Mouse (Mus musculus) liver, embryonic 11.5 days (tissue): ENCODE data around the gene Iqgap1. TPM values are rescaled to one million over a fixed set of nuclear protein-coding genes. Genes with fewer than 3 reads are reported as not detected.

Experiments
- ATAC-seq: fragments of 200-750 bp; cut with Nextera tagmentation; replicated peaks from 2 replicates; pipeline ENCODE4 v1.8.0; 2017; ENCODE audit warnings: moderate number of reproducible peaks, mild to moderate bottlenecking, moderate TSS enrichment, moderate library complexity; ENCODE audit not compliant: low FRiP score
- DNase-seq: peaks from one replicate; pipeline ENCODE4 v3.0.0-alpha.2; 2017; ENCODE audit warnings: low spot score
- H3K27ac ChIP-seq: fragments of 300-500 bp; sonication (generic); 2 replicates; pipeline ENCODE4 v1.5.1; 2014; ENCODE audit warnings: mild to moderate bottlenecking, low read depth, low read length, control low read depth
- H3K27me3 ChIP-seq: fragments of 300-500 bp; sonication (generic); replicated peaks from 2 replicates; pipeline ENCODE4 v1.6.1; 2014; ENCODE audit warnings: low read length, mixed read lengths; ENCODE audit not compliant: control insufficient read depth, insufficient read depth
- H3K36me3 ChIP-seq: fragments of 300-500 bp; sonication (generic); 2 replicates; pipeline ENCODE4 v1.6.1; 2014; ENCODE audit warnings: mild to moderate bottlenecking, low read length, moderate library complexity, mixed read lengths; ENCODE audit not compliant: control insufficient read depth, insufficient read depth
- H3K4me1 ChIP-seq: fragments of 300-500 bp; sonication (generic); replicated peaks from 2 replicates; pipeline ENCODE4 v1.6.1; 2014; ENCODE audit warnings: low read length, mixed read lengths; ENCODE audit not compliant: control insufficient read depth, insufficient read depth
- H3K4me2 ChIP-seq: fragments of 300-500 bp; sonication (generic); 2 replicates; pipeline ENCODE4 v1.6.1; 2014; ENCODE audit warnings: mild to moderate bottlenecking, control low read depth, moderate library complexity
- H3K4me3 ChIP-seq: fragments of 300-500 bp; sonication (generic); 2 replicates; pipeline ENCODE4 v1.5.1; 2014; ENCODE audit warnings: low read depth, low read length, control low read depth
- H3K9ac ChIP-seq: fragments of 300-500 bp; sonication (generic); 2 replicates; pipeline ENCODE4 v1.6.1; 2014; ENCODE audit warnings: low read depth, low read length, control low read depth
- H3K9me3 ChIP-seq: fragments of 300-500 bp; sonication (generic); 2 replicates; pipeline ENCODE4 v1.6.1; 2016; ENCODE audit warnings: low read length, inconsistent platforms, mixed read lengths; ENCODE audit not compliant: control insufficient read depth
- WGBS: fragments of 180-500 bp; shearing (Covaris S2); extraction: QIAGEN DNeasy Blood & Tissue Kit; methylation state at CpG from one replicate; pipeline ENCODE4 v1.1.7; 2014; 5-methylcytosine and 5-hydroxymethylcytosine counted together
- polyA plus RNA-seq: library from polyadenylated mRNA; unstranded; fragments of >200 nt; fragmentation: Nextera tagmentation; extraction: Ambion mirVana; gene quantifications from 2 replicates; pipeline ENCODE4 v1.2.1, GENCODE M21; 2014

Iqgap1 gene
- polyA plus RNA-seq, 1 experiment from 2014 or later, result 28.2 TPM

GRCm38 (mm10) chr7:80783841-80784240 lies 41.9 kb downstream of the Iqgap1 start:
- no peak overlapping the region for H3K4me2 ChIP-seq
- H3K4me1 ChIP-seq, result peaks cover 28% of the 10 kb centered on the region
- H3K9me3 ChIP-seq, result no peaks in the 10 kb centered on the region
- WGBS, result 78% methylated on average over 5 of the region's 5 CpGs
- no peak for ATAC-seq
- 0 out of 2 replicates have a peak overlapping the region, but pooled peaks have one; percentile 9 for H3K27ac ChIP-seq
- no peak overlapping the region for H3K9ac ChIP-seq
- H3K27me3 ChIP-seq, result no peaks in the 10 kb centered on the region
- DNase-seq, result no peak
- no peak overlapping the region for H3K4me3 ChIP-seq
- H3K36me3 ChIP-seq, result no peaks in the 10 kb centered on the region

- H3K4me2 ChIP-seq, result peak overlapping the region; percentile 29
- no peaks in the 10 kb centered on the region for H3K27me3 ChIP-seq
- no peak overlapping the region for H3K9ac ChIP-seq
- DNase-seq (no peak), ATAC-seq (no peak)
- H3K9me3 ChIP-seq, result no peaks in the 10 kb centered on the region
- H3K4me1 ChIP-seq, result peaks cover 26% of the 10 kb centered on the region
- 55% methylated on average over 17 of the region's 17 CpGs for WGBS
- H3K36me3 ChIP-seq, result no peaks in the 10 kb centered on the region
- no peak overlapping the region for H3K4me3 ChIP-seq
- no peak overlapping the region for H3K27ac ChIP-seq
Measured at GRCm38 (mm10) chr7:80782155-80783109, 43.3 kb downstream of the Iqgap1 start.

GRCm38 (mm10) chr7:80781444-80782120 lies 44.2 kb downstream of the Iqgap1 start:
- Histone ChIP-seq H3K4me1 (peaks cover 27% of the 10 kb centered on the region), H3K36me3 (no peaks in the 10 kb centered on the region), H3K4me3 (no peak overlapping the region), H3K27me3 (no peaks in the 10 kb centered on the region), H3K9ac (no peak overlapping the region), H3K9me3 (no peaks in the 10 kb centered on the region), H3K4me2 (peak overlapping the region; percentile 29), H3K27ac (no peak overlapping the region; the same call in 1 of the 2 replicates)
- no peak for ATAC-seq
- WGBS, result 58% methylated on average over 9 of the region's 9 CpGs
- no peak for DNase-seq

- Histone ChIP-seq H3K9ac (no peak overlapping the region), H3K27me3 (no peaks in the 10 kb centered on the region), H3K4me3 (peak overlapping the region; percentile 4), H3K9me3 (no peaks in the 10 kb centered on the region), H3K4me1 (peaks cover 27% of the 10 kb centered on the region), H3K4me2 (peak overlapping the region; percentile 55), H3K27ac (peak overlapping the region; percentile 26; the same call in 1 of the 2 replicates), H3K36me3 (no peaks in the 10 kb centered on the region)
- ATAC-seq, result peak; percentile 52; the same call in 1 of the 2 replicates
- peak; percentile 58 for DNase-seq
- 35% methylated on average over 12 of the region's 12 CpGs for WGBS
Measured at GRCm38 (mm10) chr7:80778958-80779669, 46.7 kb downstream of the Iqgap1 start.

GRCm38 (mm10) chr7:80778376-80778775 lies 47.4 kb downstream of the Iqgap1 start:
- H3K36me3 ChIP-seq, result no peaks in the 10 kb centered on the region
- WGBS, result 67% methylated on average over 6 of the region's 6 CpGs
- no peak for DNase-seq
- H3K9ac ChIP-seq, result no peak overlapping the region
- no peaks in the 10 kb centered on the region for H3K9me3 ChIP-seq
- H3K27ac ChIP-seq, result no peak overlapping the region
- no peak overlapping the region for H3K4me2 ChIP-seq
- no peak for ATAC-seq
- no peaks in the 10 kb centered on the region for H3K27me3 ChIP-seq
- no peak overlapping the region for H3K4me3 ChIP-seq
- peaks cover 27% of the 10 kb centered on the region for H3K4me1 ChIP-seq

- DNase-seq (no peak), ATAC-seq (no peak)
- 0 out of 2 replicates have a peak, but pooled peaks cover 2% of the 10 kb centered on the region for H3K36me3 ChIP-seq
- no peak overlapping the region for H3K9ac ChIP-seq
- H3K4me3 ChIP-seq, result no peak overlapping the region
- H3K27me3 ChIP-seq, result no peaks in the 10 kb centered on the region
- peaks cover 19% of the 10 kb centered on the region for H3K4me1 ChIP-seq
- no peaks in the 10 kb centered on the region for H3K9me3 ChIP-seq
- no peak overlapping the region for H3K27ac ChIP-seq
- no peak overlapping the region for H3K4me2 ChIP-seq
- 72% methylated on average over 8 of the region's 8 CpGs for WGBS
Measured at GRCm38 (mm10) chr7:80777151-80777550, 48.6 kb downstream of the Iqgap1 start.

GRCm38 (mm10) chr7:80776090-80776489 lies 49.7 kb downstream of the Iqgap1 start:
- no peak overlapping the region for H3K9ac ChIP-seq
- no peaks in the 10 kb centered on the region for H3K9me3 ChIP-seq
- no peak overlapping the region for H3K4me2 ChIP-seq
- no peak for DNase-seq
- peaks cover 4% of the 10 kb centered on the region; the same call in 1 of the 2 replicates for H3K36me3 ChIP-seq
- no peak for ATAC-seq
- H3K4me1 ChIP-seq, result peaks cover 10% of the 10 kb centered on the region
- no peak overlapping the region for H3K27ac ChIP-seq
- H3K4me3 ChIP-seq, result no peak overlapping the region
- WGBS, result 85% methylated on average over 3 of the region's 3 CpGs
- H3K27me3 ChIP-seq, result no peaks in the 10 kb centered on the region

- 81% methylated on average over 10 of the region's 10 CpGs for WGBS
- Histone ChIP-seq H3K9ac (no peak overlapping the region), H3K9me3 (no peaks in the 10 kb centered on the region), H3K4me1 (peaks cover 10% of the 10 kb centered on the region), H3K27me3 (no peaks in the 10 kb centered on the region), H3K4me3 (no peak overlapping the region), H3K4me2 (no peak overlapping the region), H3K27ac (no peak overlapping the region), H3K36me3 (peaks cover 4% of the 10 kb centered on the region; the same call in 1 of the 2 replicates)
- DNase-seq (no peak), ATAC-seq (no peak)
Measured at GRCm38 (mm10) chr7:80775448-80775904, 50.3 kb downstream of the Iqgap1 start.
